Mouse (Mus musculus) heart, embryonic 12.5 days (tissue): ENCODE results near the gene Pif1. TPM values are rescaled to one million over a fixed set of nuclear protein-coding genes. Genes with fewer than 3 reads are reported as not detected.

Source experiments
- ATAC-seq: fragments of 200-750 bp; cut with Nextera tagmentation; 2 replicates; pipeline ENCODE4 v1.8.0; 2017; ENCODE audit warnings: moderate TSS enrichment, moderate library complexity; ENCODE audit not compliant: insufficient number of reproducible peaks, low FRiP score
- H3K27ac ChIP-seq: fragments of 300-500 bp; sonication (generic); 2 replicates; pipeline ENCODE4 v1.5.1; 2016; ENCODE audit warnings: mild to moderate bottlenecking, moderate library complexity; ENCODE audit not compliant: poor library complexity, severe bottlenecking
- H3K27me3 ChIP-seq: fragments of 300-500 bp; sonication (generic); replicated peaks from 2 replicates; pipeline ENCODE4 v1.6.1; 2016; ENCODE audit warnings: mild to moderate bottlenecking, moderate library complexity
- H3K36me3 ChIP-seq: fragments of 300-500 bp; sonication (generic); 2 replicates; pipeline ENCODE4 v1.6.1; 2016; ENCODE audit warnings: mild to moderate bottlenecking, moderate library complexity
- H3K4me1 ChIP-seq: fragments of 300-500 bp; sonication (generic); replicated peaks from 2 replicates; pipeline ENCODE4 v1.6.1; 2016; ENCODE audit warnings: mild to moderate bottlenecking
- H3K4me2 ChIP-seq: fragments of 300-500 bp; sonication (generic); 2 replicates; pipeline ENCODE4 v1.6.1; 2016; ENCODE audit warnings: mild to moderate bottlenecking, moderate library complexity
- H3K4me3 ChIP-seq: fragments of 300-500 bp; sonication (generic); 2 replicates; pipeline ENCODE4 v1.5.1; 2016; ENCODE audit warnings: mild to moderate bottlenecking
- H3K9ac ChIP-seq: fragments of 300-500 bp; sonication (generic); 2 replicates; pipeline ENCODE4 v1.6.1; 2016; ENCODE audit warnings: mild to moderate bottlenecking, moderate library complexity
- H3K9me3 ChIP-seq: fragments of 300-500 bp; sonication (generic); replicated peaks from 2 replicates; pipeline ENCODE4 v1.6.1; 2016; ENCODE audit warnings: mild to moderate bottlenecking, moderate library complexity
- WGBS: fragments of 180-500 bp; shearing (Covaris S2); methylation state at CpG from one replicate; pipeline ENCODE4 v1.1.7; 2016; 5-methylcytosine and 5-hydroxymethylcytosine counted together
- polyA plus RNA-seq: library from polyadenylated mRNA; unstranded; fragments of >200 nt; fragmentation: Nextera tagmentation; extraction: Ambion mirVana; gene quantifications from 2 replicates; pipeline ENCODE4 v1.2.1, GENCODE M21; 2016

The Pif1 gene
- polyA plus RNA-seq, 1 experiment from 2014 or later: 12.4 TPM

DNA sequence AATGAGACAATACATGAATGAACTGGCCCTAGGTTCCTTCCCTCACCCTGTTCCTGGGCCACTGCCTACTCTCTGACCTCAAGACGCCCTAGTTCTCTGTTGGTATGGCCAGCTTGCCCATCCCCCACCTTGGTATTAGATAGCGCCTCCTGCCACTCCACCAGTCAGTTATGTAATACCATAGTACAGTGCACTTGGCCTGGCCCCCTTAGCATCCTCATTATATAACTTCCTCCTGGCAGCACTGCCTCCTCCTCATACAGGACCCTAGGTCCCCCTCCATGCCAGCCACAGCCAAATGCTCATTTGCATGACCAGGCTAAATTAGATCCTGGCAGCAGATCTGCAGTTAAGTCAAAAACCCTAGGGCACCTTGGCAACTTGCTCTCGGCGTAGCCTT is 25.9 kb upstream of the Pif1 start:
- H3K4me3 ChIP-seq: no peak overlapping the region
- no peak overlapping the region for H3K9ac ChIP-seq
- no peak for ATAC-seq
- H3K4me1 ChIP-seq: peaks cover 19% of the 10 kb centered on the region
- no peaks in the 10 kb centered on the region for H3K9me3 ChIP-seq
- H3K27me3 ChIP-seq: no peaks in the 10 kb centered on the region
- 84% methylated on average over 4 of the region's 4 CpGs for WGBS
- H3K36me3 ChIP-seq: peaks cover 65% of the 10 kb centered on the region
- H3K4me2 ChIP-seq: no peak overlapping the region
- no peak overlapping the region for H3K27ac ChIP-seq

DNA sequence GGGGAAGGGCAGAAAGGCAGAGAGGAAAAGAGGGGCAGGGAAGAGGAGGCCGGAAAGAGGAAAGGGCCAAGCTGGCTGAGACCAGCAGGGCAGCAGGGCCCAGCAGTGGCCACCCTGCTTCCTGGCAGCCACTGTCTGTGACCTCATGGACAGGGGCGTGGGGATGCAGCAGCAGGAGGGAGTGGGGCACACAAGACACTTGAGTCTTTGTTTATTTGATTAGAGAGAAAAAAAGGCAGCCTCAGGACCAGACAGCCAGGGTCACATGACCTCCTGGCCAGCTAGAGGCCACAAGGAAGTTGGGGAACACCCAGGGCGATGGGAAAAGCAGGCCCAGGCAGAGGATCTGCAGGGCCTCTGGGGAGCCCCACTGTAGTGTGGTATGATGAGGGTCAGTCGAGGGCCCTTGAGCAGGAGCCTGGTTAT is 24.9 kb upstream of the Pif1 start:
- no peak overlapping the region for H3K4me2 ChIP-seq
- no peaks in the 10 kb centered on the region for H3K9me3 ChIP-seq
- H3K4me3 ChIP-seq: no peak overlapping the region
- peaks cover 18% of the 10 kb centered on the region for H3K4me1 ChIP-seq
- H3K27ac ChIP-seq: peak overlapping the region; percentile 44; the same call in 1 of the 2 replicates
- peak; percentile 68 for ATAC-seq
- no peaks in the 10 kb centered on the region for H3K27me3 ChIP-seq
- H3K36me3 ChIP-seq: peaks cover 61% of the 10 kb centered on the region
- H3K9ac ChIP-seq: 0 out of 2 replicates have a peak overlapping the region, but pooled peaks have one; percentile 20
- 21% methylated on average over 4 of the region's 4 CpGs for WGBS

DNA sequence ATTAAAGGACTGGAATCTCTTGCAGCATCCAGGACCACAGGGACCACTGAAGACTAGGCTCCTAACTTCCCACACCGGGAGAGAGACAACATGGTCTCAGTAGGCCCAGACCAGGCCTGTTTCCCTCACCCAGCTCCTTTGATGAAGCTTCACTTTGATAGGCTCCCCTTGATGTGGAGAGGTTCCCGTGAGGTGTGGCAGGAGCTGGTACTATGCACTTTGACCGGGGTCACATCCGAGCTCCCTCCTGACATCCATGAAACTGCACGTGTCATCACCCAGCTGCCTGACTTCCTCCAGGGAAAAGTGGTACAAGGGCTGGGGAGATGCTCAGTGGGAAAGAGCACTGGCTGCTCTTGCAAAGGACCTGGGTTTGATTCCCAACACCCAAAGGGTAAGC is 23.9 kb upstream of the Pif1 start:
- H3K27ac ChIP-seq: no peak overlapping the region
- H3K36me3 ChIP-seq: peaks cover 58% of the 10 kb centered on the region
- WGBS: 83% methylated on average over 5 of the region's 5 CpGs

DNA sequence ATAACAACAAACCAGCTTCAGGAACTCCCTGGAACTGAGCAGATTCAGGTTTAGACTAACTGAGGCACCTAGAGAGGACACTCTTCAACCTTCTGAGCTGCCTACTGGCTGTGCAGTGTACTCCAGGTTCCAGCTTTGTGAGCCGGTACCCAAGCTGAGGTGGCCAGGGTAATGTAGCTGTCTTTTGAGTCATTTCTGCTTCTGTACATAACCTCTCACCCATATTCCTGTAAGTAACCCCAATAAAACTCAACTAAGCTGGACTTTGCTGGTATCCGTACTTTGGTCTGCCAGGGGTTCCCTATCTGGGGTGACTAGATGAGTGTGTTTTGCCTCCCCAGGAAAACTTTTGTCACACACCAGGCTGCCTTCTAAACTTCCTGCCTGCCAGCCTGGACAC is 22.3 kb upstream of the Pif1 start:
- no peak for ATAC-seq
- no peak overlapping the region for H3K4me3 ChIP-seq
- H3K4me2 ChIP-seq: no peak overlapping the region
- H3K27ac ChIP-seq: no peak overlapping the region
- peaks cover 58% of the 10 kb centered on the region for H3K36me3 ChIP-seq
- no peaks in the 10 kb centered on the region for H3K27me3 ChIP-seq
- 91% methylated on average over 2 of the region's 2 CpGs for WGBS
- H3K4me1 ChIP-seq: peaks cover 25% of the 10 kb centered on the region
- no peak overlapping the region for H3K9ac ChIP-seq
- no peaks in the 10 kb centered on the region for H3K9me3 ChIP-seq

More for the DNA sequence above, 23.9 kb upstream of the Pif1 start:
- Histone ChIP-seq H3K4me2 (no peak overlapping the region), H3K4me1 (peaks cover 18% of the 10 kb centered on the region), H3K9ac (no peak overlapping the region), H3K27me3 (no peaks in the 10 kb centered on the region), H3K9me3 (no peaks in the 10 kb centered on the region), H3K4me3 (no peak overlapping the region)
- ATAC-seq: no peak

DNA sequence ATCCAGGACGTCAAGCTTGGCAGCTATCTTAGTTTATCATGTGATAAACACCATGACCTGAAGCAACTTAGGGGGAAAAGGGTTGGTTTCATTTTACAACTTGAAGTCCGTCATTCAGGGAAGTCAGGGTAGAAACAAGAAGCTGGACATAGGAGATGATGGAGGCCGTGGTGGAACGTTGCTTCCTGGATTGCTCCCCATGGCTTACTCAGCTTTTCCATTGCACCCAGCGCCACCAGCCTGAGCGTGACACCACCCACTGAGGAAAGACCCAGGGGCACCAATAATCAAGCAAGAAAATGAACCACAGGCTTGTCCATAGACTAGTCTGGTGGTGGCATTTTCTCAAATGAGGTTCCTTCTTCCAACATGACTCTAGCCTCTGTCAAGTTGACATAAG is 18.2 kb upstream of the Pif1 start:
- Histone ChIP-seq H3K27ac (no peak overlapping the region), H3K4me2 (no peak overlapping the region), H3K4me1 (peaks cover 6% of the 10 kb centered on the region; the same call in 1 of the 2 replicates), H3K9ac (no peak overlapping the region), H3K27me3 (no peaks in the 10 kb centered on the region), H3K4me3 (no peak overlapping the region), H3K36me3 (peaks cover 62% of the 10 kb centered on the region), H3K9me3 (no peaks in the 10 kb centered on the region)
- WGBS: 83% methylated on average over 6 of the region's 6 CpGs
- ATAC-seq: no peak

DNA sequence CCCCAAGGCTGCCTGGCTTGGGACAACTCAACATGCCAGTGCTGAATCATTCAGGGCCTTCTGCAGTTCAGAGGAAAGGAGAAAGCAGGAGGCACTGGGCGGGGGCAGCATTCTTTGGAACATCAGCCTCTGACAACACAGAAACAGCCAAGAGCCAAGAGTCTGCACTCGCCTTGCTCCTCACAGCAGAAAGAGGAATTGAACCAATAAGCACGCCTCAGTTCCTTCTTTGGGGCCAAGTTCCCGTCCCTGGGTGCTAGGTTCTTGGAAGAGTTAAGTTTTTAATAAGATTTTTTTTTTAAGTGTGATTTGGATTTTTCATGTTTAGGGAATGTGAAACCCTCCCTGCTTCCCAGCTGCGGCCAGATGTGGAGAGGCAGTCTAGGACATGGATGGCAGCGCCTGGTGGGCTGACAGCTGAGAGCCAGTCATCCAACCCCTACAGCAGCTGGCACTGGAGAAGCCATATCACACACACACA is 17.4 kb upstream of the Pif1 start:
- no peak overlapping the region for H3K27ac ChIP-seq
- peaks cover 60% of the 10 kb centered on the region for H3K36me3 ChIP-seq
- no peak for ATAC-seq
- no peak overlapping the region for H3K4me3 ChIP-seq
- no peak overlapping the region for H3K9ac ChIP-seq
- H3K4me1 ChIP-seq: peaks cover 8% of the 10 kb centered on the region
- H3K27me3 ChIP-seq: no peaks in the 10 kb centered on the region
- 73% methylated on average over 6 of the region's 6 CpGs for WGBS
- no peaks in the 10 kb centered on the region for H3K9me3 ChIP-seq
- H3K4me2 ChIP-seq: no peak overlapping the region

DNA sequence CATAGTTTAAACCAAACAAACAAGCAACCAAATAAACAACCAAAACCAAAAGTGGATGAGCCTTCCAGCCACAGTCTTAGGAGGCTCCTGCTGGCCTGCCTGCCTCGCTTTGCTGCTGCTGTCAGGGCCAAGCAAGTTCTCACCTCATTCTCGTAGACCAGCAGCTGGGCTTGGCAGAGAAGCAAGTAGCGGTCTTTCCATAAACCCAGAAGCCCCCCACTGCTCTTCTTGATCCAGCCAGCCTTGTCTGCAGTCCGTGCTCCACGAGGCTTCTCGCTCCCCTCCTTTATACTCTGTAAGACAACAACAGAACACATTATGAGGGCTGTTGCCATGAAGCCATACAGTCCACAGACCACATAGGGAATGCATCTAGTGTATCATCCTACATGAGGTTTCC is 14.1 kb upstream of the Pif1 start:
- Histone ChIP-seq H3K27me3 (no peaks in the 10 kb centered on the region), H3K9ac (no peak overlapping the region), H3K4me3 (no peak overlapping the region), H3K4me2 (no peak overlapping the region), H3K36me3 (peaks cover 45% of the 10 kb centered on the region), H3K9me3 (no peaks in the 10 kb centered on the region), H3K4me1 (peaks cover 40% of the 10 kb centered on the region), H3K27ac (no peak overlapping the region)
- ATAC-seq: no peak
- WGBS: 85% methylated on average over 6 of the region's 6 CpGs

DNA sequence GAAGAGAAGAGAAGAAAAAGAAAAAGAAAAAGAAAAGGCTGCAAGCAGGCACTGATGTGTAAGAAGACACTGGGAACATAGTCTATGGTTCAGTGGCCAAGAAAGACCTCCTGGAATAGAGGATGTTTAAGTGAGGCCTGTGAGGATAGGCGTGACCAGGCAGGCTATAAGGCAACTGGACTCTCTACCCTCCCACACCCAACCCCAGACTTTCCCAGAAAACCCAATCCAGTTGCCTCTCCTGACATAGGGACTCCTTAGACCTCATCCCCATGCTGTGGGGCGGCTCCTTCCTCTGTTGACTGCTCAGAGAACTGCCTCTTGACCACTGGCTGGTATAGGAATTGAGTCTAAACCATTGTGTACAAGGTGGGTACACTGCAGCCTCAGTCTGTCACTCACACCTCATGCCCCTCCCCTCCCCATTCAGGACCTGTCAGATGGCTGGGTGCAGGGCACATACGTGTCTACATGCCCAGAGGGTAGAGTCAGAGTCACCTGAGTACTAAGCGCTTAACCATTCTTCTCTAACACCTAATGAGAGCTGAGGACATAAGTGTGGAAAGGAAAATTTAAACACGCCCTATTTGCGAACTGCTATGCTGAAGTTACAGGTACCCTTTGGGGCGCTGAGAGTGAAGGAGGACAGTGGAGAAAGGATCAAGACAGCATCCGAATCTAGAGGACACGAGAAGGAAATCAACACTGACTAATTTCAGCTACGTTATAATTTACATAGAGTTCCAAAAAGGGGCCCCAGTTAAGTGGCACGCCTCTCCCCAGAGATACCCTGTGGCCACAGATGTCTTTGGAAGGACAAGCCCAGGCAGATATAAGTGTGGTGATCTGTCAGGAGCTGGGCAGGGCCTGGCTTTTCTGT is 12.2 kb upstream of the Pif1 start:
- H3K27ac ChIP-seq: peak overlapping the region; percentile 87

DNA sequence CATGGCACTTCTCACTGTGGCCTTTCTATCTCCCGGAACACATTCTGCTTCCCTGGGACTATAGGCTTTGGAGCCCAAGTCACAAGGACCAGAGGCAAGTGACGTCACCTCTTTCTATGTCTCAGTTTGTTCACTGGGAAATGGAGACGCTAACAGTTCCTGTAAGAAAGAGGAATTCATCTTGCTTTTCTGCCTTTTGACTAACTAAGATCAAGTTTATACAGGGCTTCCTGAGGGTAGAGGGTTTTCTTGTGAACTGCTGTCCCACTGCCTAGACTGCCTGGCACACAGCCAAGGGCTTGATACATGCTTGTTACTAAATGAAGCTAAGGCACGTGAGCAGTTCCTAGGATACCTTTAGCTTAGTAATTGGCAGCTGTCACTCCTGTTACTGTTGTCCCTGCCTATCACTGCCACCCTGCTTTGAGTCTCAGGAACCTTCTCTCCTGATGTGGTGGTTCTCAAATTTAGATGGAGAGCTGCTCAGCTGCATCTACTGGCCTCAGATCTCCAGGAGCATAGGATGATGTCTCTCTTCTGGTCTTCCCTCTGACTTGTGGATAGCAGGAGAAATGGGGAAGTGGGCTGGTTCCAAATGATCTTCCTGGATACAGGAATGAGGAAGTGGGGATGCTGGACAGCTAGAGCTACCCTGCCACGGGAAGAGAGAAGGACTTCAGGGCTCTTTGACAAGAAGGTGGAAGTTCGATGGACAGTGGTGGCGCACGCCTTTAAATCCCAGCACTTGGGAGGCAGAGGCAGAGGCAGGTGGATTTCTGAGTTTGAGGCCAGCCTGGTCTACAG is 11.4 kb upstream of the Pif1 start:
- Histone ChIP-seq H3K9ac (no peak overlapping the region), H3K9me3 (no peaks in the 10 kb centered on the region), H3K36me3 (peaks cover 20% of the 10 kb centered on the region), H3K27ac (peak overlapping the region; percentile 87), H3K27me3 (no peaks in the 10 kb centered on the region), H3K4me2 (peak overlapping the region; percentile 28), H3K4me3 (no peak overlapping the region), H3K4me1 (peaks cover 52% of the 10 kb centered on the region)
- no peak for ATAC-seq
- WGBS: 48% methylated on average over 8 of the region's 8 CpGs

More for the DNA sequence above, 12.2 kb upstream of the Pif1 start:
- Histone ChIP-seq H3K9me3 (no peaks in the 10 kb centered on the region), H3K4me2 (peak overlapping the region; percentile 28; the same call in 1 of the 2 replicates), H3K36me3 (peaks cover 26% of the 10 kb centered on the region), H3K4me3 (no peak overlapping the region), H3K27me3 (no peaks in the 10 kb centered on the region), H3K4me1 (peaks cover 51% of the 10 kb centered on the region), H3K9ac (no peak overlapping the region; the same call in 1 of the 2 replicates)
- no peak for ATAC-seq
- 66% methylated on average over 11 of the region's 11 CpGs for WGBS

DNA sequence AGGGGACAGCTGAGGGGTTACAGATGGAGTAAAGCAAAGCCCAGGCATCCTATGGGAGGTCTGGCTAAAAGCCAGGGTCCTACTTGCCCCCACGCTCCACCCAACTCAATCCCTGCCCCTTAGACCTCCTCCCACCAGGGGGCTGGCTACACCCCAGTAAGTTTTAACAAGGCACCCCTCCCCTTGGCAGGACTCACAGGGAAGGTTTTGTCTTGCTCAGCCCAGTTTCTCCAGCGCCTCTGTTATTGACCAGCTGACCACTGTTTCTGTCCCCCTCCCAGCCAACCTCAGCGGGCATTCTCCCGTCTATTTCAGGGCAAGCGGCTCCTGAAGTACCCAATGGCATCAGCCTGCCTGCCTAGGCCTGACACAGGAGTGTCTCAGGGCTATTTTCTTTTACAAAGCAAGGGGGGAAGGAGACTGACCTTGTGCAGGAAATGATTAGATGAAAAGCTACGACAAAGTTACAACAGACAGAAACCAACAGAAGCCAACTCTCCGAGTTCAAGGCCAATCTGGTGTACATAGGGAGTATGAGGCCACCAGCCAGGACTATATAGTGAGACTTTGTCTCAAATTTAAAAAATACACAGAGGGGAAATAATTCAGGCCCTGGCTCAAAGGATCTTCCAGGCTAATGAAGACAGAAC is 10.0 kb upstream of the Pif1 start:
- Histone ChIP-seq H3K27me3 (no peaks in the 10 kb centered on the region), H3K4me1 (peaks cover 56% of the 10 kb centered on the region)
- WGBS: 46% methylated on average over 7 of the region's 7 CpGs

More for the DNA sequence above, 10.0 kb upstream of the Pif1 start:
- no peak for ATAC-seq
- no peaks in the 10 kb centered on the region for H3K9me3 ChIP-seq
- no peak overlapping the region for H3K4me3 ChIP-seq
- H3K27ac ChIP-seq: peak overlapping the region; percentile 58
- peak overlapping the region; percentile 37; the same call in 1 of the 2 replicates for H3K9ac ChIP-seq
- peak overlapping the region; percentile 8; the same call in 1 of the 2 replicates for H3K4me2 ChIP-seq
- peaks cover 10% of the 10 kb centered on the region for H3K36me3 ChIP-seq
